Mouse (Mus musculus): ENCODE data around the gene Ttll13.

Ttll13 gene

DNA sequence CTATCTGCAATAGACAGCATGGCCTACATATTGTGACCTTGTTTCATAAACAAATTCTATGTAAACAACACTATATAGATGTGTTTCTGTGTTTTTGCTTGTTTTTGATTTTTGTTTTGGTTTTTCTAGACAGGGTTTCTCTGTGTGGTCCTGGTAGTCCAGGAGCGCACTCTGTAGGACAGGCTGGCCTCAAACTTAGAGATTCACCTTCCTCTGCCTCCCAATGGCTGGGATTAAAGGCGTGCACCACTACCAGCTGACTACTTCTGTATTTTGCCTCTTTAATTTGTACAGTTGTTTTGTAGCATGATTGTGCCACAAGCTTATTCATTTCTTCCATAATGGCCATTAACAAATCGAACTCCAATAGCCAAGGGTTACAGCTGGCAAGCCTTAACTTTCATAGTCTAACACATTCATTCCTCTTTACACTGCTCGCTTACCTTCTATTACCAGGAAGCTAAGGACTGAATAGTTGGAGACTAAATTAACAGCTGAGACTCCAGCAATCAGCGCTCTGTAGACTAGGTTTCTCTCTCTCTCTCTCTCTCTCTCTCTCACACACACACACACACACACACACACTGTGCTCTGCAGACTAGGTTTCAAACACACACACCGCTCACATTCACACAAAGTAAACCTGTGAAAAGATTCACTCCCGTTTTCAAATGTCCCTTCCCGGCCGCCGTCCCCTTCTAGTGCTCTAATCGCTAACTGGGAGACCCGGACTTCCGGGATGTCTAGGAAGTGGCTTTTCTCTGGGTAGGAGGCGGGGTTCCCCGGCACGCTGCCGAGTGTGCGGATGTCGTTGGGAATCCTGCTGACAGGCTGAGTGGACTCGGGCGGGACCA is 22.9 kb downstream of the Ttll13 start, which contains the start of gene Vps33b:
Vps33b (plus strand) TSS at position 753 of the 854 bp plus-strand sequence.
- peak; percentile 99 for DNase-seq

DNA sequence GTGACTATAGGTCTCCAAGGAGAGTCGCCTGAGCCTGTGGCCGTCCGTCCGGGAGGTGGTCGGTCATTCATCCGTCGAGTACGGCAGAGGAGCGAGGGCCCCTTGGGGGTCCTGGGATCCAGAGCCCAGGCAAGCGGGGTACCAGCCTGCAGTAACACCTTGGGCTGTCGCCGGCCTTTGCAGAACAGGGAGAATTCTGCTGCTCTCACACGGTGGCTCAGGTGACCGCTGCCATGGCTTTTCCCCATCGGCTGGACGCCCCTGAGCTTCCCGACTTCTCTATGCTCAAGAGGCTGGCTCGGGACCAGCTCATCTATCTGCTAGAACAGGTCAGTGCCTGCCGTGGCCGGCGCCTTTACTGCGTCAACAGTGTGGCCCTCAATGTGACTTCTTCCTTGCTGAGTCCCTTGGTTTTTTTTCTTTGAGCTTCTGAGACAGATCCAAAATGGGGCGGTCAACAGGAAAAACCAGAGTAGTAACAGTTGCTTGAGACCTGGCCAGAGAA is 23.6 kb downstream of the Ttll13 start:
- DNase-seq, result no peak

DNA sequence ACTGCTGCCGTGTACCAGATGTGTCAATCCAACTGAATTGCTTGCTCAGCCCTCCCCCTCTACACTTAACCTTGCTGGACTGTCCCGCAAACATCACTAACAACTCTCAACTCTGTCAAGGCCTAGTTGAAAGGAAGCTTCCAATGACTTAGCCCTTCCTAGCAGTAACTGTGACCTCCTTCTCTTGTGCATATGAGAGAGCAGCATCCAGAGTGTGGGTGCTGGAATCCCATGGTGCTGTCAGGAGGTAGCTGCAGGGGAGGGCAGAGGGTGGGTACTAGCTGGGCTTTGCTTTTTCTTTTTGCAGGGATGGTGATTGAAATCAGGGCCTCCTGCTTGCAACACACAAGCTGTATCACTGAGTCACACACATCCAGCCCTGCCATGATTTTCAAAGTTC is 27.3 kb downstream of the Ttll13 start:
- DNase-seq, result no peak

DNA sequence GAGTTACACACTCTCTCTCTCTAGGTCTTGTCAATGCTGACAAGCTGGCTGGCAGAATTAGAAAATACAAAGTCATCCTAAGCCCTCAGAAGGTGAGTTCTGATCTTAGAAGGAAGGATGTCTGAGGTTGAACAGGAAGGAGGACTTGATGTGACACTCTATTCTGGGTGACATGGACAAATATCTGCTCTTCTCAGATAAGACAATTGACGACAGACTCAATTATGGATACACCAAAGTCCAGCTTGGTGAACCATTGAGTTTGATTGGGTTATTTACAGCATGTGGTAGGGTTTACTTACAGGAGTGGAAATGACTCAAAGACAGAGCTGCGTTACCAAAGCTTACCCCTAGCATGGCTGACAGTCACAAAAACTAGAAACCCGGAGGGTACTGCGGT is 30.2 kb downstream of the Ttll13 start:
- DNase-seq, result no peak

DNA sequence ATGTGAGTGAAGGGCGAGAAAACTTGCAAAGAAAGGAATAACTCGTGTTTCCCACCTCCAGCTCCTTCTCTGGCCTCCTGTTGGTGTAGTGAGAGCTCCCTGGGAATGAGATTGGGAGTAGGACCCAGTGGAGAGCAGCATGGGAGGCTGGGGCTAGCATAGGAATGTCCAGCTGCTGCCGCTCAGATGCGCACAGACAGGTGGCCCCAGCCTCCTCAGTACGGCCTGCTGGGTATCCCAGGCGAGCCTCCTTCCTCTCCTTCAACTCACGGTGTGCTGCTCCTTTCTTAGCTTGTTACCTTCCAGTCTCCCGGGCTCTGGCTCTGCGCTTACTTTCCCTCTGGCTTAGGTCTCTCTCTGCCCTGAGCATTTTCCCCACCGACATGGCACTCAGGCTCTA is 33.9 kb downstream of the Ttll13 start:
- no peak for DNase-seq

DNA sequence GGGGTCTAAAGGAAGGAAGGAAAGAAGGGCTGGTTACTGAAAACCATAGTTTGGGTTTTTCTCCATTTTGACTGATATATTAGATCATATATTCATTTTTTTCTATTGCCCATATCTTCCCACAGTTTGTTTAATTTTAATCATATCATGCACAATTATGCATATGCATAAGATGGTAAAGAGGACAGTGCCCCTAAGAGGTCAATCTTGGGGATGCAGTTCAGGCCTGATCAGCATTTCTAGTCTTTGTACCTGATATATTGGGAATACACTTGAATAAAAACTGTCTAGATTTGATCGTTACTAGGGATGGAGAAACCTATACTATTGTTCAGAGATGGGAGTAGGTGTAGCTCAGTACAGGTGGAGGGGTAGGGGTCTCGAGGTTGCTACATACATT is 34.8 kb downstream of the Ttll13 start:
- DNase-seq, result peak; percentile 46

DNA sequence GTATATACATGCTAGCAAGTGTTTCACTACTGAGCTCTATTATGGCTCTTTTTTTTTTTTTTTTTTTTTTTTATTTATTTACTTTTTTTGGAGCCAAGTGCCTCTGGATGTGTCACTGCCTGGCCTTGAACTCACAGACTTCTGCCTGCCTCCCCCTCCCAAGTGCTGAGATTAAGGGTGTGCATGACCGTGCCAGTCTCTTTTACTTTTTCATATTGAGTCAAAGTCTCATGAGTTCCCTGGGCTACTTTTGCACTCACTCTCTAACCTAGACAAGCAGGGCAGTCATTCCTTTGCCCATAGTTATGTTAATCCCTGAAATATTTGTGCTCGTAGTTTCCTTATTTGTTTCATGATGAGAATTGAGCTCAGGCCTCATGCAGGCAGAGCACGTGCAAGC is 35.5 kb downstream of the Ttll13 start:
- DNase-seq, result peak; percentile 57

DNA sequence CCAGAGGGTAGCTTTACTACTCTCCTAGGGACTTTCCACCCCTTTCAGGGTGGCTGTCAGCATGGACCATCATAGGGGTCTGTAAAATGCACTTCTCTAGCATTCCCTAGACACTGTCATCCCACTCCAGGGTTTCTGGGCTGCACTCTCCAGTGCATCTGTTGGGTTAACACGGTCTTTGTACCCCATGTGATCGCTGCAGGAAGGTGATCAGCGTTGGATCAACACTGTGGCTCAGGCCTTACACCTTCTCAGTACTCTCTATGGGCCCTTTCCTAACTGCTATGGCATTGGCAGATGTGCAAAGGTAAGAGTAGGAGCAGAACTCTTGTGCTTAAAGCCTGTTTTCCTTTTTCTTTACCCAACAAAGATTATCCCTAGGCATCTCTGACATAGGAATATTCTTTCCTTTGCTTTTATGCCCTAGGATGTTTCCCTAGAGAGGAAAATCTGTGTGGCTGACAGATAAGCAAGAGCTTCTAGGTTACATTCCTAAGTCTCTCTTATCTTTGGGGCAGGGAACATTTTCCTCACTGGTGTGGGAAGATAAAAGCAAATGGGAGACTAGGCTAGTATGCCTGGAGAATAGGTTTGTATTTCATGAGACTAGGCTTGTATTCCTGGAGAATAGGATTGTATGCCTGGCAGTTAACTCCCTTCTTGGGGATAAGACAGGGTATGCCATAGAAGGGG is 37.2 kb downstream of the Ttll13 start:
- DNase-seq, result no peak

DNA sequence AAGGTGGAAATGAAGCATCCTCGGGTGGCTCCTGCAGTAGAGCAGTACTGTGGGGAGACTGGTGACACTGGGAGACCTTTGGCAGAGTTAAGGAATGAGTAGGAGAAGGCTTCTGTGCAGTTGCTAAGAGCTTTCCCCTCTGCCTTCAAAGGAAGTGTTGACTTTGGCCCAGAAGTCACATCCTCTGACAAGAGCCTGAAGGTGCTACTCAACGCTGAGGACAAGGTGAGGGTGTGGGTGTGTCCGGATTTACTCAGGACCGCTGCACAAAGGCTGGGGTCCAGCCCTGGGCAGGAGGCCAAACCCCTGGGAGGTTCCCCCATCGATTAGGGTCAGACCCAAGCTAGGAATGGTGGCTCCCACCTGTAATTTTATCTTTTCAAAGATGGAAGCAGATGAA is 38.2 kb downstream of the Ttll13 start:
- no peak for DNase-seq

DNA sequence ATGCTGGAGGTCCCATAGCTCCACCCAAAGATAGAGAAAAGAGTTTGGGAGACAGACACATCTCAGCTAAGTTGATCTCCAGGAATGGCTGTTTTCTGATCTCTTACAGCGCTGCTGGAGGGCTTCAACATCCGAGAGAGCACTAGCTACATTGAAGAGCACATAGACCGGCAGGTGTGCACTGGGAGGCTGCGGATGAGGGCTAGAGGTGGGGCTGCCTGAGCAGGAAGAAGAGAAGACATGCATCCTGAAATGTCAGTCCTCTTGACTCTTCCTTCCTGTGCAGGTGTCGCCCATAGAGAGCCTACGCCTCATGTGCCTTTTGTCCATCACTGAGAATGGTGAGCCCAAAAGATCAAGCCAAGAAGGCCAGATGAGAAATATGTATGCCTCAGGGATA is 39.5 kb downstream of the Ttll13 start:
- DNase-seq, result no peak

DNA sequence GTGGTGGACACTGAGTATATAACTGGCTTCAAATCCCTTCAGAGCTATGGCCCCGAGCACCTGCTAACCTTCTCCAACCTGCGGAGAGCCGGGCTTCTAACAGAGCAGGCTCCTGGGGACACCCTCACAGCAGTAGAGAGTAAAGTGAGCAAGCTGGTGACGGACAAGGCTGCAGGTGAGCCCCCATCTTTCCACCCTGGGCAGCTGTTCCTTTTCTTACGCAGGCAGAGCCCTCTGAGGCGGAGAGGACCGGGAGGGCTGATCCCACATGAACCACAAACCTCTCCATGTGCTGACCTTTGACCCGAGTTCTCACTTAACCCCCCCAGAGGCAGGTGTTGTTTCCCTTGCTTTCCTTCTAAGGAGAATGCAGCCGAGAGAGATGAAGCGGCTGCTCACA is 41.6 kb downstream of the Ttll13 start:
- peak; percentile 86 for DNase-seq

DNA sequence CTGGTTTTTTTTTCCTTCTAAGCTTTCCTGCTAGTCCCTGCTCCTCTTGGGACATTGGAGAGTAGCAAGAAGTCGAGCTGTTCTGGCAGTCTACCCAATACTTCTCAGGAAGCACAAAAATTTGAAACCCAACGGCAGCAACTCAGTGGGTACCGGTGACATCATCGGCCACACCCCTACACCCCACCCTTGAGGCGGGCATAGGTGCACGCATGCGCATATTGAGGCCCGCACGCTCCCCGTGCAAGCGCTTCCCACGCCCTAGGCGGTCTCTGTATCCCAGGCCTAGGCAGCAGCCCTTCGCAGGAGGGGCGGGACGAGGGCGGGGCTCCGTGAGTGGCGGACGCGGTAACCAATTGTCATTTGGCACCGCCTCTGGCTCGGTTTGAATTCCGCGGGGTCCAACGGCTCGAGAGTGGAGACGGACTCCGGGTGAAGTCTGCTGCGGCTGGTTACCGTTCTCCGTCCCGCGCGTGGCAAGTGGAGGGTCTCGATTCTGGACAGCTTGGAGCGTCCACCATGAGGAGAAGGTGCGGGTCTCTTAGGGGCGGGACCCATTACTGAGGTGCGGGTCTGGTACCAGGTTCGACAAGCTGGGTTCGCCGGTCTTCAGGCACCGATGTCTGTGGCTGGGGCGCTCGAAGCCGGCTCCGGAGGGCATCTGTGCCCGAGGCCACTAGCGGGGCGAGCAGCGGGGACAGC is 48.0 kb downstream of the Ttll13 start, which contains the start of gene Prc1:
Prc1 (plus strand) TSS at position 389 of the 702 bp plus-strand sequence.
- peak; percentile 100 for DNase-seq

DNA sequence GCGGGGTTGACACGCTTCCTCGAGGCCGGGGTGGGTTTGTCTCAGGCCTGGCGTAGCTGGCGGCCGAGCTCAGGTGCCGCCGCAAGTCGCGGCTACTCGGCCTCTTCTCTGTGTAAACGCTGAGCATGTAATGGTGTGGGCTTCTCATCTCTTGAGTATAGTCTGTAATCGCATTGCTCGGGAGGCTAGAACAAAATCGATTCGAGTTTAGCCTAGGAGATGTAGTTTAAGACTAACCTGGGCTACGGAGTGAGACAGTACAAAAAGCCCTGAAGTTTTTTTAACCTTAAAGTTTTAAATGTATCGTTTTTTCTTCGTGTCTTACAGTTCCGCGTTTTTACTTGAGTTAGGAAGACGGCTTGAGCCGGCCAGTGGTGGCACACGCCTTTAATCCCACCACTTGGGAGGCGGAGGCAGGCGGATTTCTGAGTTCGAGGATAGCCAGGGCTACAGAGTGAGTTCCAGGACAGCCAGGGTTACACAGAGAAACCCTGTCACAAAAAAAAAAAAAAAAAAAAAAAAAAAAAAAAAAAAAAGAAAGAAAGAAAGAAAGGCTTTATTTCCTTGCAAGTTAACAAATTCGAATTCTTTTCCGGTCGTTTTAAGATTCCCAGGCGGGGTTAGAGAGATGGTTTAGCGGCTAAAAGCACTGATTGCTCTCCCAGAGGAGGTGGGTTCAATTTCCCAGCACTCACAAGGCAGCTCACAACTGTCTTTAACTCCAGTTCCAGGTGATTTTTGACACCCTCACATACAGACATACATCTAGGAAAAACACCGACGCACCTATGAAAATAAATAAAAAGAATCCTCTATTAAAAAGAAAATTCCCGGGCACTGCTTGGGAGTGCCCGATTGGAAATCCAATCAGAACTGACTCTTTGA is 48.8 kb downstream of the Ttll13 start:
- peak; percentile 85 for DNase-seq

DNA sequence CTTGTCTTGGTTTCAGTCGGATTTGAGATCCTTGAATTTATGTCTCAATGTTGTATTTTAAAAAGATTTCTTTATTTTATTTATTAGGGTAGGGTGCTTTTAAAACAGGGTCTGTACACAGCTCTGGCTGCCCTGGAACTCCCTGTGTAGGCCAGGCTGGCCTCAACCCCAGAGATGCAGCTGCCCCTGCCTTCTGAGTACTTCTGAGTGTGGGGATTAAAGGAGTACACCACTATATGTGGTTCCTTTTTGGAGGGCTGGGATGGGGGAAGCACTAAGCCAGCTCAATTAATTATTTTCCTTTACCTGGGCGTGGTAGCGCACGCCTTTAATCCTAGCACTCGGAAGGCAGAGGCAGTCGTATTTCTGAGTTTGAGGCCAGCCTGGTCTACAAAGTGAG is 50.3 kb downstream of the Ttll13 start:
- peak; percentile 88 for DNase-seq

DNA sequence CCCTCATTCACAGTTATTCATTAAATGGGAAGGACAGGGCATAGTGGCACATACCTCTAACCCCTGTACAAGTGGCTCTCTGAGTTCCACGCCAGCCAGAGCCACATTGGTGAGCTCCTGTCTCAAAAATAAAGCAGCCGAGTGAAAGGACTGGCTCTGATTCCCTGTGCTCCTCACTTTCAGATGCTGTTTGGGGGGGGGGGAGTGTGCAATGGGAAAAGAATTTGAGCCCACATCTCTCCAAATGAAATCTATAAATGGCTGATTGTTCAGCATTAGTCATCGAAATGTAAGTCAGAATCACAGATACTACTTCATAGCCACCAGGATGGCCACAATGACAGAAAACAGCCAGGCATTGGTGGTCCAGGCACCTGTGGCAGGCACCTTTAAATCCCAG is 50.9 kb downstream of the Ttll13 start:
- peak; percentile 49 for DNase-seq

DNA sequence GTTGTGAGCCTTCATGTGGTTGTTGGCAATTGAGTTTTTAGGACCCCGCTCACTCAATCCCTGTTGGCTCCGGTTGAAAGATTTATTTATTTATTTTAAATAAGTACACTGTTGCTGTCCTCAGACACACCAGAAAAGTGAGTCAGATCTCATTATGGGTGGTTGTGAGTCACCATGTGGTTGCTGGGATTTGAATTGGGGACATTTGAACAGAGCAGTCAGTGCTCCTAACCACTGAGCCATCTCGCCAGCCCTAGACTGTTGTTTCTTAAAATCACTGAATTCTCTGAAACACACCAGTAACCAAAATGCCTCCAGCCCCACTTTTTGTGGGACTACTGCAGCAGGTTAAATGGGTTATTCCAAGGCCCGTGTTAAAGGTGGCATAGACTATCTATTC is 52.6 kb downstream of the Ttll13 start:
- peak; percentile 51 for DNase-seq

DNA sequence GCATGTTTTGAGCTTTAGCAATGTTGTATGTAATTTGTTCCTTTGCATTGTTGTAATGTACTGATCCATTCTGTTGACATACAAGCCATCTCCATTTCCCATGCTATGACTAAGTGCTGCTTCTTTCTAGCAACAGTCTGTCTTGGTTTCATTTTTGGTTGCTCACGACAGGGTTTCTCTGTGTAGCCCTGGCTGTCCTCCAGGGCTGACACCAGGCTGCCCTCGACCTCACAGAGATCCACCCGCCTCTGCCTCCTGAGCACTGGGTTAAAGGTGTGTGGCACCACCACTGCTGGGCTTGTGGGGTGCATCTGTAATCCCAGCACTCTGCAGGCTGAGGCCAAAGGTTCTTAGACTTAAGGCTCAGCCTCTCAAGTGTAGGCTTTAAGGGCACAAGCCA is 53.4 kb downstream of the Ttll13 start:
- DNase-seq, result peak; percentile 84

DNA sequence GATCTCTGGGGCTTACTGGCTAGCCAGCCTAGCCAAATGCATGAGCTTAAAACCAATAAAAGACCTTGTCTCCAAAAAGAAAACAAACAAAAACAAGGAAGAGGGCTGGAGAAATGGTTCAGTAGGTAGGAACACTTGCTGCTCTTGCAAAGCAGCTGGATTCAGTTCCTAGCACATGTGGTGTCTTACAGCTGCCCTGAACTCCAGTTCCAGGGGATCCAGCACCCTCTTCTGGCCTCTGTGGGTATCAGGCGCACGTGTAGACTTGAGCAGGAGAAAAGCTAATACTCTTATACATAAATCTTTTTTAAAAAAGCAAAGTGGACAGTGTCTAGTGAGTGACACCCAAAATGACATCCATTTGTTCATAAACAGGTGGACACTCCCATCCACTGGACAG is 55.3 kb downstream of the Ttll13 start:
- peak; percentile 68 for DNase-seq

DNA sequence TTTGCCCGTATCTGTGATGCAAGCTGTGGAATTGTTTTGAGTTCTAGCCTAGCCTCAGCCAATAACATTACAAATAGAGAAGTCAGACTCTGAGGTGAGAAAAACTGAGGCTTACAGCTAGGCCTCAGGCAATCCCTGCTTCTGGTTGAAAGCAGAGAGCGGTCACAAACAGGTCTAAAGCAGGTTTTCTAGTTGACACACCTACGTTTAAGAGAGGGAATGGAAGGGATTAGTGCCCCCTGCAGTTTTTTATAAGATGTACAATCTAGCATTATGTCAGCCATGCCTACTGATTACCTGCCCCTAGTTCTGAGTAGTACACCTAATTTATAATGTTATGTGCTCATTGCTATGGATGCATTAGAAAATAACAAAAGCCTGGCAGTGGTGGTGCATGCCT is 61.6 kb downstream of the Ttll13 start:
- no peak for DNase-seq
